Mouse (Mus musculus) limb, embryonic 13.5 days (tissue): ENCODE measurements around the gene Olfm2. TPM values are rescaled to one million over a fixed set of nuclear protein-coding genes. Genes with fewer than 3 reads are reported as not detected.
A peak's percentile ranks its signal among the peaks of the same experiment; 100 is the strongest.

Experiments used
- ATAC-seq: fragments of 200-750 bp; cut with Nextera tagmentation; 2 replicates; pipeline ENCODE4 v1.8.0; 2017; ENCODE audit warnings: low read depth, moderate number of reproducible peaks, moderate TSS enrichment; ENCODE audit not compliant: low FRiP score
- H3K27ac ChIP-seq: fragments of 300-500 bp; sonication (generic); 2 replicates; pipeline ENCODE4 v1.5.1; 2015; ENCODE audit warnings: inconsistent platforms, mild to moderate bottlenecking, moderate library complexity
- H3K27me3 ChIP-seq: fragments of 300-500 bp; sonication (generic); 2 replicates; pipeline ENCODE4 v1.6.1; 2015; ENCODE audit warnings: mild to moderate bottlenecking, inconsistent platforms
- H3K36me3 ChIP-seq: fragments of 300-500 bp; sonication (generic); 2 replicates; pipeline ENCODE4 v1.6.1; 2015; ENCODE audit warnings: inconsistent platforms, mild to moderate bottlenecking, moderate library complexity
- H3K4me1 ChIP-seq: fragments of 300-500 bp; sonication (generic); 2 replicates; pipeline ENCODE4 v1.6.1; 2015; ENCODE audit warnings: inconsistent platforms
- H3K4me2 ChIP-seq: fragments of 300-500 bp; sonication (generic); replicated peaks from 2 replicates; pipeline ENCODE4 v1.6.1; 2015; ENCODE audit warnings: inconsistent platforms, mild to moderate bottlenecking, moderate library complexity
- H3K4me3 ChIP-seq: fragments of 300-500 bp; sonication (generic); 2 replicates; pipeline ENCODE4 v1.5.1; 2015; ENCODE audit warnings: moderate library complexity, mild to moderate bottlenecking, inconsistent platforms
- H3K9ac ChIP-seq: fragments of 300-500 bp; sonication (generic); 2 replicates; pipeline ENCODE4 v1.6.1; 2015; ENCODE audit warnings: mild to moderate bottlenecking, inconsistent platforms
- H3K9me3 ChIP-seq: fragments of 300-500 bp; sonication (generic); 2 replicates; pipeline ENCODE4 v1.6.1; 2016; ENCODE audit warnings: inconsistent platforms
- WGBS: fragments of 180-500 bp; shearing (Covaris S2); methylation state at CpG from one replicate; pipeline ENCODE4 v1.1.7; 2015; 5-methylcytosine and 5-hydroxymethylcytosine counted together
- polyA plus RNA-seq: library from polyadenylated mRNA; unstranded; fragments of >200 nt; fragmentation: Nextera tagmentation; extraction: Ambion mirVana; gene quantifications from 2 replicates; pipeline ENCODE4 v1.2.1, GENCODE M21; 2015

Olfm2 gene
- polyA plus RNA-seq, 1 experiment from 2014 or later = 5.7 TPM

GRCm38 (mm10) chr9:20740407-20740806 lies 5.7 kb downstream of the Olfm2 start:
- Histone ChIP-seq H3K9ac (no peak overlapping the region), H3K4me2 (peak overlapping the region; percentile 54), H3K36me3 (no peaks in the 10 kb centered on the region), H3K27me3 (peaks cover 54% of the 10 kb centered on the region), H3K9me3 (no peaks in the 10 kb centered on the region), H3K4me3 (peak overlapping the region; percentile 19; the same call in 1 of the 2 replicates), H3K27ac (no peak overlapping the region), H3K4me1 (0 out of 2 replicates have a peak, but pooled peaks cover 4% of the 10 kb centered on the region)
- 4% methylated on average over 12 of the region's 12 CpGs for WGBS
- ATAC-seq = peak; percentile 71

GRCm38 (mm10) chr9:20738251-20738999 lies 7.7 kb downstream of the Olfm2 start:
- ATAC-seq = no peak
- no peak overlapping the region for H3K9ac ChIP-seq
- no peaks in the 10 kb centered on the region for H3K9me3 ChIP-seq
- H3K4me1 ChIP-seq = 0 out of 2 replicates have a peak, but pooled peaks cover 4% of the 10 kb centered on the region
- H3K4me2 ChIP-seq = no peak overlapping the region
- H3K4me3 ChIP-seq = no peak overlapping the region
- 51% methylated on average over 8 of the region's 8 CpGs for WGBS
- no peak overlapping the region for H3K27ac ChIP-seq
- peaks cover 41% of the 10 kb centered on the region for H3K27me3 ChIP-seq
- no peaks in the 10 kb centered on the region for H3K36me3 ChIP-seq

- Histone ChIP-seq H3K27me3 (peaks cover 29% of the 10 kb centered on the region), H3K4me2 (no peak overlapping the region), H3K36me3 (no peaks in the 10 kb centered on the region), H3K27ac (no peak overlapping the region), H3K4me1 (0 out of 2 replicates have a peak, but pooled peaks cover 4% of the 10 kb centered on the region), H3K9me3 (no peaks in the 10 kb centered on the region), H3K4me3 (no peak overlapping the region), H3K9ac (no peak overlapping the region)
- WGBS = 93% methylated on average over 2 of the region's 2 CpGs
- ATAC-seq = no peak
Measured at GRCm38 (mm10) chr9:20737227-20737626, 8.9 kb downstream of the Olfm2 start.

GRCm38 (mm10) chr9:20734692-20735091 lies 11.5 kb downstream of the Olfm2 start:
- Histone ChIP-seq H3K9ac (no peak overlapping the region), H3K27me3 (peaks cover 27% of the 10 kb centered on the region)
- 74% methylated on average over 3 of the region's 3 CpGs for WGBS

GRCm38 (mm10) chr9:20731797-20732196 lies 14.4 kb downstream of the Olfm2 start:
- H3K9ac ChIP-seq = no peak overlapping the region
- H3K4me1 ChIP-seq = peaks cover 9% of the 10 kb centered on the region
- no peaks in the 10 kb centered on the region for H3K36me3 ChIP-seq
- 63% methylated on average over 4 of the region's 4 CpGs for WGBS
- H3K27ac ChIP-seq = no peak overlapping the region
- no peak for ATAC-seq
- no peak overlapping the region for H3K4me3 ChIP-seq
- no peaks in the 10 kb centered on the region for H3K9me3 ChIP-seq
- no peak overlapping the region for H3K4me2 ChIP-seq
- H3K27me3 ChIP-seq = peaks cover 47% of the 10 kb centered on the region

More at GRCm38 (mm10) chr9:20734692-20735091, 11.5 kb downstream of the Olfm2 start:
- Histone ChIP-seq H3K9me3 (no peaks in the 10 kb centered on the region), H3K4me2 (no peak overlapping the region), H3K36me3 (no peaks in the 10 kb centered on the region), H3K4me1 (no peaks in the 10 kb centered on the region), H3K27ac (no peak overlapping the region), H3K4me3 (no peak overlapping the region)
- no peak for ATAC-seq

- Histone ChIP-seq H3K36me3 (no peaks in the 10 kb centered on the region), H3K4me3 (no peak overlapping the region), H3K27me3 (peaks cover 69% of the 10 kb centered on the region), H3K4me2 (no peak overlapping the region), H3K9ac (no peak overlapping the region), H3K27ac (no peak overlapping the region), H3K9me3 (no peaks in the 10 kb centered on the region), H3K4me1 (peaks cover 17% of the 10 kb centered on the region)
- ATAC-seq = no peak
- WGBS = 63% methylated on average over 6 of the region's 6 CpGs
Measured at GRCm38 (mm10) chr9:20729451-20729850, 16.7 kb downstream of the Olfm2 start.

GRCm38 (mm10) chr9:20727601-20728113 lies 18.5 kb downstream of the Olfm2 start:
- Histone ChIP-seq H3K4me1 (peaks cover 17% of the 10 kb centered on the region), H3K9me3 (no peaks in the 10 kb centered on the region), H3K4me3 (peak overlapping the region; percentile 49), H3K4me2 (peak overlapping the region; percentile 96), H3K9ac (peak overlapping the region; percentile 62; the same call in 1 of the 2 replicates), H3K27me3 (peaks cover 72% of the 10 kb centered on the region), H3K27ac (no peak overlapping the region), H3K36me3 (no peaks in the 10 kb centered on the region)
- under 1% methylated on average over 46 of the region's 46 CpGs for WGBS
- ATAC-seq = 0 out of 2 replicates have a peak, but pooled peaks have one; percentile 49

- Histone ChIP-seq H3K9ac (peak overlapping the region; percentile 62), H3K36me3 (no peaks in the 10 kb centered on the region), H3K9me3 (no peaks in the 10 kb centered on the region), H3K27ac (no peak overlapping the region), H3K4me2 (peak overlapping the region; percentile 96), H3K4me3 (peak overlapping the region; percentile 49), H3K4me1 (peaks cover 17% of the 10 kb centered on the region), H3K27me3 (peaks cover 76% of the 10 kb centered on the region)
- under 1% methylated on average over 53 of the region's 54 CpGs for WGBS
- ATAC-seq = 0 out of 2 replicates have a peak, but pooled peaks have one; percentile 20
Measured at GRCm38 (mm10) chr9:20726859-20727600, 19.1 kb downstream of the Olfm2 start.

GRCm38 (mm10) chr9:20726134-20726858 lies 19.9 kb downstream of the Olfm2 start:
- Histone ChIP-seq H3K4me1 (peaks cover 17% of the 10 kb centered on the region), H3K4me3 (peak overlapping the region; percentile 49), H3K9me3 (no peaks in the 10 kb centered on the region), H3K4me2 (peak overlapping the region; percentile 96), H3K9ac (peak overlapping the region; percentile 62), H3K27me3 (peaks cover 78% of the 10 kb centered on the region), H3K36me3 (no peaks in the 10 kb centered on the region), H3K27ac (no peak overlapping the region)
- ATAC-seq = no peak
- WGBS = 2% methylated on average over 42 of the region's 42 CpGs

GRCm38 (mm10) chr9:20721582-20721981 lies 24.6 kb downstream of the Olfm2 start:
- Histone ChIP-seq H3K9me3 (no peaks in the 10 kb centered on the region), H3K4me2 (no peak overlapping the region), H3K4me3 (no peak overlapping the region), H3K36me3 (no peaks in the 10 kb centered on the region), H3K27ac (no peak overlapping the region), H3K9ac (no peak overlapping the region), H3K4me1 (peaks cover 6% of the 10 kb centered on the region), H3K27me3 (peaks cover 35% of the 10 kb centered on the region)
- ATAC-seq = no peak
- WGBS = 32% methylated on average over 2 of the region's 2 CpGs

- H3K4me1 ChIP-seq = no peaks in the 10 kb centered on the region
- H3K9me3 ChIP-seq = no peaks in the 10 kb centered on the region
- H3K9ac ChIP-seq = no peak overlapping the region
- H3K27ac ChIP-seq = no peak overlapping the region
- 0 out of 2 replicates have a peak, but pooled peaks cover 2% of the 10 kb centered on the region for H3K27me3 ChIP-seq
- 72% methylated on average over 7 of the region's 7 CpGs for WGBS
- H3K4me3 ChIP-seq = no peak overlapping the region
- no peak overlapping the region for H3K4me2 ChIP-seq
- no peak for ATAC-seq
- no peaks in the 10 kb centered on the region for H3K36me3 ChIP-seq
Measured at GRCm38 (mm10) chr9:20715332-20715731, 30.8 kb downstream of the Olfm2 start.
